Mouse (Mus musculus) heart, adult 2 months (tissue): ENCODE measurements around the gene Myog.

ENCODE experiments used
- CTCF ChIP-seq: fragments of 200-600 bp; IDR thresholded peaks from 2 replicates; pipeline ENCODE4 v1.8.1; 2022; ENCODE audit warnings: antibody characterized with exemption, mild to moderate bottlenecking, moderate library complexity
- EP300 ChIP-seq: fragments of 200-500 bp; IDR thresholded peaks from 2 replicates; pipeline ENCODE4 v1.6.1; 2011; ENCODE audit warnings: low read depth, low read length, control low read depth; ENCODE audit not compliant: insufficient read depth

DNA sequence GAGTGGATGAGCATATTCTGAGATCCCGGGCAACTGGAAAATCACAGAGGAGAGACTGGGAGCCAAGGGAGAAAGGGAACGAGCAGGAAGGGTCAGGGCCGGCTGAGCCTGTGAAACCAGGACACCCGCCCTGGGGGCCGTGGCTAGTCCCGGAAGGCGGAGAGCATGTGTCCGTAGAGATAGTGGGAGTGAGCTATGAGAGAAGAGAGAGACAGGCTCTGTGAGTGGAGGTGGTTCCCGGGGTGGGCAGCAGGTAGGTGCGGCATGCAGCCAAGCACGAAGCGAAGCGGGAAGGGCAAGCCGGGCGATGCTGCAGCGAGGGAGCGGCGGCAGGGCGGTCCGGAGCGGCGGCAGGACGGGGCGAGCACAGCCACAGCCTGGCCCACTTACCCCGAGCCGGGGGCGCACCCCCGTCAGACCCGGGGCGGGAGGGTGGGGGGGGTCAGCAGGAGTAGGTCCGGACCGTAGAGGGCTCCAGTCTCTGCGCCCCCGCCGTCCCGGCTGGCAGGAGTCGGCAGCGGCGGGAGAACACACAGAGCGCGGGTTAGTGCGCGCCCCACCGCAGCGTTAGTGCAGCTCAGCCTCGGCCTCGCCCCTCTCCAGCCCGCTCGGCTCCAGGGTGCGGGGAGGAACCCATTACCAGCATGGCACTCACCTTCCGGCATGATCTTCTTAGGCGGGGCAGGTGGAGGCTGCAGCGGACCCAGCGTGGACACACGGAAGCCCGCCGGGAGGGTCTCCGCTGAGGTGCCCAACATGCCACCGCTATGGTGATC lies 9.0 kb downstream of the Myog start:
- no peak for TF ChIP-seq CTCF
- TF ChIP-seq EP300 = no peak
